Mouse (Mus musculus): ENCODE measurements at regions not wholly inside any gene's neighbourhood (a gene's known extent, or its start where the extent isn't known, plus 50 kb on each side); places are given as distances from the start of the nearest gene placed in this dataset.

- TF ChIP-seq CTCF (conservative IDR thresholded peaks at IDR 0.05; ENCODE audit: low read length) (no peak), POU5F1 (IDR thresholded peaks at IDR 0.05; ENCODE audit: borderline replicate concordance, low read length) (no peak)
Observed at GRCm38 (mm10) chr15:92973651-92974229, 301.2 kb downstream of the Gxylt1 start.

All from E14TG2a.4 (cell line).